Mouse (Mus musculus) adrenal gland, postnatal 25 days (tissue): Measurements from ENCODE around the gene Tnfrsf13c. TPM values are rescaled to one million over a fixed set of nuclear protein-coding genes. Genes with fewer than 3 reads are reported as not detected.
"Not testable (repeated sequence)": the region's sequence is repeated elsewhere in the genome, so short reads cannot be mapped to it uniquely, and the experiment has no call there.

Experiments used
- DNase-seq: peaks from one replicate; pipeline ENCODE4 v3.0.0; 2021; ENCODE audit warnings: mixed read lengths
- long read RNA-seq: library from polyadenylated mRNA; stranded (forward); transcript quantifications from one replicate; pipeline ENCODE4 v2.0.0, GENCODE M21; 2021
- total RNA-seq: library from RNA; stranded (reverse); gene quantifications from 2 replicates; pipeline ENCODE4 v1.2.3, GENCODE M21; 2021

Gene Tnfrsf13c
- total RNA-seq, result 0.21 TPM in 1 of 2 replicates, not detected in the other
- long read RNA-seq, result 0 reads

- no peak for DNase-seq
Measured at GRCm38 (mm10) chr15:82223657-82224601, at the start of gene Tnfrsf13c. Tnfrsf13c (minus strand) TSS chr15:82224369.

- no peak for DNase-seq
Measured at GRCm38 (mm10) chr15:82272295-82272694, 48.1 kb upstream of the Tnfrsf13c start.

- peak; percentile 81 for DNase-seq
Measured at GRCm38 (mm10) chr15:82271201-82271600, 47.0 kb upstream of the Tnfrsf13c start.

GRCm38 (mm10) chr15:82268783-82269182 lies 44.6 kb upstream of the Tnfrsf13c start:
- no peak for DNase-seq

- DNase-seq, result no peak
Measured at GRCm38 (mm10) chr15:82268185-82268584, 44.0 kb upstream of the Tnfrsf13c start.

GRCm38 (mm10) chr15:82266356-82266755 lies 42.2 kb upstream of the Tnfrsf13c start:
- DNase-seq, result peak; percentile 57

GRCm38 (mm10) chr15:82259510-82259909 lies 35.3 kb upstream of the Tnfrsf13c start:
- peak; percentile 71 for DNase-seq

- DNase-seq, result no peak
Measured at GRCm38 (mm10) chr15:82255944-82256383, 31.8 kb upstream of the Tnfrsf13c start.

GRCm38 (mm10) chr15:82255248-82255647 lies 31.1 kb upstream of the Tnfrsf13c start:
- DNase-seq, result no peak

- DNase-seq, result no peak
Measured at GRCm38 (mm10) chr15:82252097-82252496, 27.9 kb upstream of the Tnfrsf13c start, which contains the start of gene 1500009C09Rik. 1500009C09Rik (plus strand) TSS chr15:82252397.

GRCm38 (mm10) chr15:82251579-82251978 lies 27.4 kb upstream of the Tnfrsf13c start:
- no peak for DNase-seq

GRCm38 (mm10) chr15:82247131-82247776 lies 23.1 kb upstream of the Tnfrsf13c start:
- DNase-seq, result peak; percentile 47

GRCm38 (mm10) chr15:82244805-82245161 lies 20.6 kb upstream of the Tnfrsf13c start:
- DNase-seq, result not testable (repeated sequence)

GRCm38 (mm10) chr15:82244115-82244804 lies 20.1 kb upstream of the Tnfrsf13c start, which contains the start of gene Cenpm:
Cenpm (minus strand) TSS chr15:82244748.
- DNase-seq, result peak; percentile 94

- DNase-seq, result no peak
Measured at GRCm38 (mm10) chr15:82243742-82244114, 19.6 kb upstream of the Tnfrsf13c start.

- no peak for DNase-seq
Measured at GRCm38 (mm10) chr15:82243311-82243710, 19.1 kb upstream of the Tnfrsf13c start.

- peak; percentile 76 for DNase-seq
Measured at GRCm38 (mm10) chr15:82236565-82236964, 12.4 kb upstream of the Tnfrsf13c start.

GRCm38 (mm10) chr15:82235661-82236060 lies 11.5 kb upstream of the Tnfrsf13c start:
- no peak for DNase-seq

GRCm38 (mm10) chr15:82232651-82233050 lies 8.5 kb upstream of the Tnfrsf13c start:
- DNase-seq, result no peak

- no peak for DNase-seq
Measured at GRCm38 (mm10) chr15:82231591-82232378, 7.6 kb upstream of the Tnfrsf13c start.

GRCm38 (mm10) chr15:82231100-82231499 lies 6.9 kb upstream of the Tnfrsf13c start:
- no peak for DNase-seq
